Mouse (Mus musculus): ENCODE measurements at regions not wholly inside any gene's neighbourhood (a gene's known extent, or its start where the extent isn't known, plus 50 kb on each side); places are given as distances from the start of the nearest gene placed in this dataset.

- no peaks in the 10 kb centered on the region for H3K4me1 ChIP-seq (ENCODE audit: control insufficient read depth, insufficient read depth, insufficient read length)
- TF ChIP-seq CTCF (IDR thresholded peaks at IDR 0.05; ENCODE audit: extremely low read depth, insufficient read depth, insufficient read length, insufficient replicate concordance): no peak
- no peak for TF ChIP-seq POLR2A (IDR thresholded peaks at IDR 0.05; ENCODE audit: low read depth, low read length)
- H3K27ac ChIP-seq (ENCODE audit: insufficient read depth, low read length): no peak overlapping the region
- WGBS: 83% methylated on average over 2 of the region's 2 CpGs
- no peaks in the 10 kb centered on the region for H3K36me3 ChIP-seq (ENCODE audit: control insufficient read depth, insufficient read depth, low read length)
- H3K27me3 ChIP-seq (ENCODE audit: control insufficient read depth, insufficient read depth, low read length): no peaks in the 10 kb centered on the region
- DNase-seq (ENCODE audit: low read depth in 1 of 2, low spot score in 2 of 2): no peak
- H3K4me3 ChIP-seq (ENCODE audit: extremely low read depth, insufficient read depth, insufficient read length): no peak overlapping the region
These were observed 327.4 kb downstream of the Cmpk2 start for GRCm38 (mm10) chr12:26796367-26796766.

DNA sequence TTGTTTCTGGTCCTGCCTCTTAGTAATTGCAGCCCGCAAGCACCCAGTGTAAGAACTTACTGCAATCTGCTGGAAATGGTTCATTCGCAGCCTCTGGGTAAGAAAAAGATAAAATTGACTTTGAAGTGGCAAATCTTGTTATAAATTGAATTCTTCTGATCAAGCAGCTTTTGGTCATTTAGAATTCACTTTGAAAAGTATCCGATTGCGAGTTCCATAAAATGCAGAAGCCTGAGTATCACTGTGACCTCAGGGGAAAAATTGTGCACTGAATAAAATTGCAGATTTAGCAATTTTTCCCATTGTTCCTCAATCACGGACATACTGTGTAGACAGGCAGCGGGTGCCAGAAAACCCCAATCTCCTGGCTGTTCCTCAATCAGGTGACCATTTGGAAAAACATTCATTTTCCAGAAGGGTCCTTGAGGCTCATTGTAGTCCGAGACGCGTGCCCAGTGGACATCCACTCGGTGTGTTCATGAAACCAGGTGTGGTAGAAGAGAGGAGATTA is 320.4 kb downstream of the Cmpk2 start:
- Histone ChIP-seq H3K27ac (ENCODE audit: insufficient read depth, low read length) (no peak overlapping the region), H3K36me3 (ENCODE audit: control insufficient read depth, insufficient read depth, low read length) (no peaks in the 10 kb centered on the region), H3K27me3 (ENCODE audit: control insufficient read depth, insufficient read depth, low read length) (no peaks in the 10 kb centered on the region), H3K4me1 (ENCODE audit: control insufficient read depth, insufficient read depth, insufficient read length) (no peaks in the 10 kb centered on the region; the same call in 1 of the 2 replicates), H3K4me3 (ENCODE audit: extremely low read depth, insufficient read depth, insufficient read length) (no peak overlapping the region)
- no peak for DNase-seq (ENCODE audit: low read depth in 1 of 2, low spot score in 2 of 2)
- WGBS: 91% methylated on average over 10 of the region's 10 CpGs
- TF ChIP-seq CTCF (IDR thresholded peaks at IDR 0.05; ENCODE audit: extremely low read depth, insufficient read depth, insufficient read length, insufficient replicate concordance) (no peak), POLR2A (IDR thresholded peaks at IDR 0.05; ENCODE audit: low read depth, low read length) (no peak)

- H3K27me3 ChIP-seq (ENCODE audit: control insufficient read depth, insufficient read depth, low read length): no peaks in the 10 kb centered on the region
- no peak for DNase-seq (ENCODE audit: low read depth in 1 of 2, low spot score in 2 of 2)
- H3K4me3 ChIP-seq (ENCODE audit: extremely low read depth, insufficient read depth, insufficient read length): no peak overlapping the region
- no peak overlapping the region for H3K27ac ChIP-seq (ENCODE audit: insufficient read depth, low read length)
- WGBS: 70% methylated on average over 2 of the region's 2 CpGs
- no peaks in the 10 kb centered on the region for H3K36me3 ChIP-seq (ENCODE audit: control insufficient read depth, insufficient read depth, low read length)
- TF ChIP-seq CTCF (IDR thresholded peaks at IDR 0.05; ENCODE audit: extremely low read depth, insufficient read depth, insufficient read length, insufficient replicate concordance) (no peak), POLR2A (IDR thresholded peaks at IDR 0.05; ENCODE audit: low read depth, low read length) (no peak)
- H3K4me1 ChIP-seq (ENCODE audit: control insufficient read depth, insufficient read depth, insufficient read length): no peaks in the 10 kb centered on the region; the same call in 1 of the 2 replicates
These were observed 316.5 kb downstream of the Cmpk2 start for GRCm38 (mm10) chr12:26785550-26785949.

DNA sequence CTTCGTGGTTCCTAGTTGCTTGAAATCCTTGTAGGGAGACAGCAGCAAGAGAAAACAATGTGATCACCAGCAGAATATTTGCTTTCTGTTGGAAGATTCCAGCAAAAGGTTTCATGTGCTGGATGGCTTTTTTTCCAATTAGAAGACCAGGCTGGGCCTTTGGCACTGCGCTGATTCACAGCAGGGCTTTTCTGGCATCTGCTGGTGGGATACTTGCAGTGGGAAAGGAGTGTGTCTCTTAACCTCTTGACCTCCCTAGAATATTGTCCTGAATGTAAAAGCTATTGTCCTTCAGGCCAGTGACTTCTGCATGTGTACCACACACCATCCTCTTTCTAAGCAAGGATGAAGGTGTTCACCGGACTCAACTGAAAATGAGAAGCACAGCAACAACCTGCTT is 315.4 kb downstream of the Cmpk2 start:
- TF ChIP-seq POLR2A (IDR thresholded peaks at IDR 0.05; ENCODE audit: low read depth, low read length): no peak
- TF ChIP-seq CTCF (IDR thresholded peaks at IDR 0.05; ENCODE audit: extremely low read depth, insufficient read depth, insufficient read length, insufficient replicate concordance): no peak

GRCm38 (mm10) chr12:26783800-26784199 is 314.8 kb downstream of the Cmpk2 start:
- H3K27ac ChIP-seq (ENCODE audit: insufficient read depth, low read length): no peak overlapping the region
- no peak for TF ChIP-seq CTCF (IDR thresholded peaks at IDR 0.05; ENCODE audit: extremely low read depth, insufficient read depth, insufficient read length, insufficient replicate concordance)
- no peak for TF ChIP-seq POLR2A (IDR thresholded peaks at IDR 0.05; ENCODE audit: low read depth, low read length)
- no peaks in the 10 kb centered on the region for H3K27me3 ChIP-seq (ENCODE audit: control insufficient read depth, insufficient read depth, low read length)
- H3K4me3 ChIP-seq (ENCODE audit: extremely low read depth, insufficient read depth, insufficient read length): no peak overlapping the region
- 78% methylated on average over 3 of the region's 3 CpGs for WGBS
- H3K36me3 ChIP-seq (ENCODE audit: control insufficient read depth, insufficient read depth, low read length): no peaks in the 10 kb centered on the region
- no peaks in the 10 kb centered on the region; the same call in 1 of the 2 replicates for H3K4me1 ChIP-seq (ENCODE audit: control insufficient read depth, insufficient read depth, insufficient read length)
- no peak for DNase-seq (ENCODE audit: low read depth in 1 of 2, low spot score in 2 of 2)

More for the DNA sequence above, 315.4 kb downstream of the Cmpk2 start:
- no peak for DNase-seq (ENCODE audit: low read depth in 1 of 2, low spot score in 2 of 2)
- Histone ChIP-seq H3K27me3 (ENCODE audit: control insufficient read depth, insufficient read depth, low read length) (no peaks in the 10 kb centered on the region), H3K36me3 (ENCODE audit: control insufficient read depth, insufficient read depth, low read length) (no peaks in the 10 kb centered on the region), H3K27ac (ENCODE audit: insufficient read depth, low read length) (no peak overlapping the region), H3K4me3 (ENCODE audit: extremely low read depth, insufficient read depth, insufficient read length) (no peak overlapping the region), H3K4me1 (ENCODE audit: control insufficient read depth, insufficient read depth, insufficient read length) (no peaks in the 10 kb centered on the region; the same call in 1 of the 2 replicates)
- 92% methylated on average over 3 of the region's 3 CpGs for WGBS

- 71% methylated on average over 3 of the region's 3 CpGs for WGBS
- no peaks in the 10 kb centered on the region for H3K36me3 ChIP-seq (ENCODE audit: control insufficient read depth, insufficient read depth, low read length)
- no peaks in the 10 kb centered on the region for H3K27me3 ChIP-seq (ENCODE audit: control insufficient read depth, insufficient read depth, low read length)
- no peak for DNase-seq (ENCODE audit: low read depth in 1 of 2, low spot score in 2 of 2)
- H3K4me1 ChIP-seq (ENCODE audit: control insufficient read depth, insufficient read depth, insufficient read length): no peaks in the 10 kb centered on the region; the same call in 1 of the 2 replicates
- no peak overlapping the region for H3K4me3 ChIP-seq (ENCODE audit: extremely low read depth, insufficient read depth, insufficient read length)
- H3K27ac ChIP-seq (ENCODE audit: insufficient read depth, low read length): no peak overlapping the region
- TF ChIP-seq CTCF (IDR thresholded peaks at IDR 0.05; ENCODE audit: extremely low read depth, insufficient read depth, insufficient read length, insufficient replicate concordance) (no peak), POLR2A (IDR thresholded peaks at IDR 0.05; ENCODE audit: low read depth, low read length) (no peak)
These were observed 312.5 kb downstream of the Cmpk2 start for GRCm38 (mm10) chr12:26781537-26781936.

- Histone ChIP-seq H3K36me3 (ENCODE audit: control insufficient read depth, insufficient read depth, low read length) (no peaks in the 10 kb centered on the region), H3K27ac (ENCODE audit: insufficient read depth, low read length) (no peak overlapping the region), H3K27me3 (ENCODE audit: control insufficient read depth, insufficient read depth, low read length) (no peaks in the 10 kb centered on the region), H3K4me3 (ENCODE audit: extremely low read depth, insufficient read depth, insufficient read length) (no peak overlapping the region), H3K4me1 (ENCODE audit: control insufficient read depth, insufficient read depth, insufficient read length) (no peaks in the 10 kb centered on the region)
- WGBS: 74% methylated on average over 3 of the region's 3 CpGs
- no peak for DNase-seq (ENCODE audit: low read depth in 1 of 2, low spot score in 2 of 2)
- TF ChIP-seq CTCF (IDR thresholded peaks at IDR 0.05; ENCODE audit: extremely low read depth, insufficient read depth, insufficient read length, insufficient replicate concordance) (no peak), POLR2A (IDR thresholded peaks at IDR 0.05; ENCODE audit: low read depth, low read length) (no peak)
These were observed 309.8 kb downstream of the Cmpk2 start for GRCm38 (mm10) chr12:26778796-26779195.
